Mouse (Mus musculus) cerebellum, adult 2 months (tissue): ENCODE data around the gene Lca5. TPM values are rescaled to one million over a fixed set of nuclear protein-coding genes. Genes with fewer than 3 reads are reported as not detected.

Source experiments
- DNase-seq, 2 experiments: peaks; one replicate each; pipeline ENCODE4 v3.0.0; 2021
- H3K27ac ChIP-seq: fragments of 200-500 bp; 2 replicates; pipeline ENCODE4 v1.5.1; 2012; ENCODE audit warnings: low read length, control low read depth, inconsistent platforms; ENCODE audit not compliant: insufficient read depth
- H3K27me3 ChIP-seq: fragments of 200-500 bp; 2 replicates; pipeline ENCODE4 v1.6.1; 2012; ENCODE audit warnings: inconsistent platforms, mild to moderate bottlenecking, low read length, moderate library complexity; ENCODE audit not compliant: control insufficient read depth, insufficient read depth
- H3K4me1 ChIP-seq: fragments of 200-500 bp; 2 replicates; pipeline ENCODE4 v1.6.1; 2011; ENCODE audit warnings: low read length; ENCODE audit not compliant: control insufficient read depth, insufficient read depth
- H3K4me3 ChIP-seq: fragments of 200-500 bp; replicated peaks from 2 replicates; pipeline ENCODE3; 2011; ENCODE audit warnings: mild to moderate bottlenecking, low read depth, low read length, control low read depth; ENCODE audit not compliant: insufficient read depth
- CTCF ChIP-seq: fragments of 200-500 bp; IDR thresholded peaks from 2 replicates; pipeline ENCODE4 v1.5.1; 2011; ENCODE audit warnings: low read depth, mild to moderate bottlenecking, control low read depth, low read length, moderate library complexity, borderline replicate concordance; ENCODE audit not compliant: insufficient read depth
- POLR2A ChIP-seq: fragments of 200-500 bp; IDR thresholded peaks from 2 replicates; pipeline ENCODE4 v1.6.1; 2011; ENCODE audit warnings: low read length, control low read depth, borderline replicate concordance; ENCODE audit not compliant: insufficient read depth
- WGBS: fragments of 180-500 bp; shearing (Covaris S2); methylation state at CpG from one replicate; pipeline ENCODE4 v1.1.7; 2018; 5-methylcytosine and 5-hydroxymethylcytosine counted together
- polyA plus RNA-seq: library from polyadenylated mRNA; depleted of rRNA; stranded (reverse); fragments of >200 nt; gene quantifications from 2 replicates; pipeline ENCODE4 v1.2.3, GENCODE M21; 2012

The Lca5 gene
- polyA plus RNA-seq, 1 experiment: 8.4 TPM

DNA sequence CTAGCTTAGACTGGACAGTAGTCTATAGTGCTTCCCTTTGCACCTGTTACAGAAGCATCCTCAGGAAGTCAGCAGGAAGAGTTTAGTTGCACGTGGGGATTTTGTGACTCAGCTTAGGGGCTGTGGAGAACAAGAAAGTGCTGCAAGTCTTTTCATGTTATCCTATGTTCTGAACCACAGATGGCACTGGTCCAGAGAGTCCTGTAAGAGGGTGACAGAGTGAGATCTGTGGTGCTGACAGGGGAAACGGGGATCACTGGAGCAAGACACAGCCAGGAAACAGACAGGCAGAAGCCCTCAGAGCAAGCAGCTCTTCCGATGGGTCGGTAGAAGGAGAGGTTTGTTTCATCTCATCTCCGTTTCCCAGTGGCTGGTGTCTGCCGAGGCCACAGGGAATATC is 55.6 kb downstream of the Lca5 start:
- H3K27ac ChIP-seq: no peak overlapping the region
- WGBS: 65% methylated on average over 6 of the region's 6 CpGs
- H3K27me3 ChIP-seq: no peaks in the 10 kb centered on the region
- H3K4me3 ChIP-seq: no peak overlapping the region
- DNase-seq: no peak
- TF ChIP-seq CTCF: no peak
- no peak for TF ChIP-seq POLR2A
- H3K4me1 ChIP-seq: no peaks in the 10 kb centered on the region

DNA sequence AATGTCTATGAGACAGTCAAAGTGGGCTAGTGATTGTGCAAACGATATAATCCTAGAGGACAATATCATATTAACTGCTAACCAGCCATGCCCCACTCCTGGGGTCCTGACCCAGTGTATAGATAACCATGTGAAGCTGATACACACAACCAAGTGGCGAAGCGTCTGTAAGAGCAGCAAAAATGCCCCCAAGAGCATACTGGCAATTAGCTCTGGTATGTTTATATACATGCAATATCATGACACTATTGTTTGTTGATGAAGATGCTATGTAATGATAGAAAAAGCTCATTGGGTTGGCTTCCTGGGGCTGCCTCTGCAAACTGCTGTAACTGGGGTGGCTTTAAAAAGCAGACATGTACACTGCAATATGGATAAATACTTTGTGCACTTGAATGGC is 57.7 kb downstream of the Lca5 start:
- no peak overlapping the region for H3K4me3 ChIP-seq
- H3K27me3 ChIP-seq: no peaks in the 10 kb centered on the region
- WGBS: 69% methylated on average over 3 of the region's 3 CpGs
- no peaks in the 10 kb centered on the region for H3K4me1 ChIP-seq
- no peak overlapping the region for H3K27ac ChIP-seq
- TF ChIP-seq POLR2A (no peak), CTCF (no peak)
- DNase-seq: no peak

- TF ChIP-seq CTCF (peak; percentile 38; the same call in 1 of the 2 replicates), POLR2A (no peak)
- WGBS: 43% methylated on average over 3 of the region's 3 CpGs
Observed at GRCm38 (mm10) chr9:83382775-83383174, 58.2 kb downstream of the Lca5 start.

GRCm38 (mm10) chr9:83381317-83381716 is 59.6 kb downstream of the Lca5 start:
- no peaks in the 10 kb centered on the region for H3K27me3 ChIP-seq
- no peak overlapping the region for H3K4me3 ChIP-seq
- TF ChIP-seq CTCF (no peak; the same call in 1 of the 2 replicates), POLR2A (no peak)
- no peaks in the 10 kb centered on the region for H3K4me1 ChIP-seq
- H3K27ac ChIP-seq: no peak overlapping the region
- DNase-seq: no peak

More at GRCm38 (mm10) chr9:83382775-83383174, 58.2 kb downstream of the Lca5 start:
- DNase-seq: no peak
- H3K4me1 ChIP-seq: no peaks in the 10 kb centered on the region
- no peaks in the 10 kb centered on the region for H3K27me3 ChIP-seq
- no peak overlapping the region for H3K4me3 ChIP-seq
- no peak overlapping the region for H3K27ac ChIP-seq

DNA sequence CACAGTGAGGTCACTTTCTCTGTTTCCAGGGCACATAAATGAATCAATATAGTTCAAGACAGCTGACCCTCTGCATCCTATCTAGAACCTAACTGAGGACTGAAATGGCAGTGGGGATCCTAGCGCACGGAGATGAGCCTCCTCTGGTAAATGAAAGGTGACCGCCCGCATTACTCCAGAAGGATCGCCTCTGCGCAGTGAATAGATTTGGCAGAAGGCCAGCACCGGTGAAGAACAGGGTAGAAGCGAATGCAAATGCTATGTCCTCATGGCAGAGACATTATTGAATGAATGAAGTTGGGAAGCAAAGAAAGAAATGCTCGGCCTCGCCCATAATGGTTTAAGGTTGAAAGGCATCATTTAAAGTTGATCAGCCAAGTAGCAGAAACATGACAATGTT is 61.3 kb downstream of the Lca5 start:
- TF ChIP-seq CTCF: no peak
- no peak for TF ChIP-seq POLR2A
- Histone ChIP-seq H3K27ac (no peak overlapping the region), H3K4me3 (no peak overlapping the region), H3K4me1 (no peaks in the 10 kb centered on the region), H3K27me3 (no peaks in the 10 kb centered on the region)
- DNase-seq: no peak
- 43% methylated on average over 10 of the region's 10 CpGs for WGBS

- Histone ChIP-seq H3K27ac (no peak overlapping the region), H3K4me1 (no peaks in the 10 kb centered on the region), H3K27me3 (no peaks in the 10 kb centered on the region), H3K4me3 (no peak overlapping the region)
- DNase-seq: no peak
- WGBS: 75% methylated on average over 2 of the region's 2 CpGs
- TF ChIP-seq CTCF (no peak), POLR2A (no peak)
Observed at GRCm38 (mm10) chr9:83377132-83377531, 63.8 kb downstream of the Lca5 start.

GRCm38 (mm10) chr9:83375522-83376176 is 65.3 kb downstream of the Lca5 start:
- Histone ChIP-seq H3K27me3 (no peaks in the 10 kb centered on the region), H3K4me3 (no peak overlapping the region), H3K27ac (no peak overlapping the region), H3K4me1 (no peaks in the 10 kb centered on the region)
- DNase-seq: no peak
- TF ChIP-seq CTCF: no peak
- no peak for TF ChIP-seq POLR2A
- WGBS: 89% methylated on average over 4 of the region's 4 CpGs

DNA sequence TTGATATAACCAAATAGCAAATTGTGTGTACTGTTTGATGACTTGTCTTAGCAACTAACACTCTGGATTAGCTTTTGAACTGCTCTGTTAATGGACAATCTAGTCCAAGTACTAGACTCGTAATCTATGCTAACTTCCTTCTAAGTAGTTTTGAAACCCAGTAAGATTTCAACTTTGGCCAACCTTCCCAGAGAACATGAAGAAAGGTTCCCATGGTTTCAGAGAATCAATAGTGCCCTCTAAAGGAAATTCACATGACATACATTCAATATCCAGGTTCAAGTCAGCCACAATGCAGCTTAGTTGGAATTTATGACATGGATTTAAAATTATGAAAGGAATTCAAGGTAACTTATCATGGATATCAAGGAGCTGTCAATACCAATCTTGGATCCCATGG is 70.0 kb downstream of the Lca5 start:
- Histone ChIP-seq H3K27ac (no peak overlapping the region), H3K27me3 (no peaks in the 10 kb centered on the region), H3K4me1 (no peaks in the 10 kb centered on the region), H3K4me3 (no peak overlapping the region)
- WGBS: 32% methylated on average over 1 of the region's 1 CpGs
- TF ChIP-seq POLR2A (no peak), CTCF (no peak; the same call in 1 of the 2 replicates)
- DNase-seq: no peak
